Mouse (Mus musculus) thymus, adult 2 months (tissue): Measurements from ENCODE around the gene Sec61a1.

Experiments
- CTCF ChIP-seq: fragments of 200-500 bp; IDR thresholded peaks from 2 replicates; pipeline ENCODE4 v1.5.1; 2012; ENCODE audit warnings: mild to moderate bottlenecking, control low read depth, low read length, moderate library complexity, borderline replicate concordance; ENCODE audit not compliant: control insufficient read depth, poor library complexity, insufficient read depth; ENCODE audit errors: extremely low read depth
- POLR2A ChIP-seq: fragments of 200-500 bp; IDR thresholded peaks from 2 replicates; pipeline ENCODE4 v1.6.1; 2012; ENCODE audit warnings: mild to moderate bottlenecking, low read length, control low read depth, moderate library complexity; ENCODE audit not compliant: control insufficient read depth, poor library complexity, insufficient read depth; ENCODE audit errors: extremely low read depth

DNA sequence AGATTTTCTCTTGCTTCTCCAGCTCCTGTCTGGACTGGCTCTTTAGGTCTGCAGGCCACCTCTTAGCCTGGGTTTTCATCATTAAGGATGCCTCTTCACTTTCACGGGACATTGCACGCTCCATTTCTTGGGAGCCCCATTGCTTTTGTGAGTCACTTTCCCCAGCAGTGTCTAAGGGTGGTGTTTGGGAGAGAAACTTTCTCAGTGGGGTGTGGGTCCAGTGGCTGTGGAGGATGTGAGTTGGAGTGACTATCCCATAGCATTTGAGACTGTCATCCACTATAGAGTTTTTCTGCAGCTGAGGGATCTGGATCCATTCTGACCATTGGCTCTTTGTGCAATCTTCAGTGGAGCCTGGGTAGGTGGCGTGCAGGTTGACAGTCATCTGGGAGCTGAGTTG, 4.7 kb upstream of the Sec61a1 start:
- no peak for TF ChIP-seq POLR2A
- TF ChIP-seq CTCF: no peak
